Mouse (Mus musculus) bone marrow, adult 2 months (tissue): ENCODE measurements around the gene Erich4.

ENCODE experiments used
- CTCF ChIP-seq: fragments of 200-500 bp; IDR thresholded peaks from 2 replicates; pipeline ENCODE4 v1.5.1; 2011; ENCODE audit warnings: low read length, control low read depth; ENCODE audit not compliant: control insufficient read depth, insufficient read depth
- POLR2A ChIP-seq: fragments of 200-500 bp; IDR thresholded peaks from 2 replicates; pipeline ENCODE4 v1.6.1; 2011; ENCODE audit warnings: low read depth, mild to moderate bottlenecking, control low read depth, low read length, borderline replicate concordance; ENCODE audit not compliant: control insufficient read depth

GRCm38 (mm10) chr7:25575105-25575504 is 40.6 kb downstream of the Erich4 start:
- no peak for TF ChIP-seq CTCF
- no peak for TF ChIP-seq POLR2A
